Mouse (Mus musculus) erythroblast, embryonic 14.5 days (primary cell): Measurements from ENCODE around the gene Rundc3a. TPM values are rescaled to one million over a fixed set of nuclear protein-coding genes. Genes with fewer than 3 reads are reported as not detected.
A peak's percentile ranks its signal among the peaks of the same experiment; 100 is the strongest.

Experiments used
- H3K27me3 ChIP-seq: 2 replicates; pipeline ENCODE4 v1.6.1; 2012; ENCODE audit warnings: inconsistent platforms; ENCODE audit not compliant: control insufficient read depth
- H3K36me3 ChIP-seq: 2 replicates; pipeline ENCODE4 v1.6.1; 2012; ENCODE audit warnings: mild to moderate bottlenecking, inconsistent platforms; ENCODE audit not compliant: control insufficient read depth
- H3K4me1 ChIP-seq: 2 replicates; pipeline ENCODE4 v1.6.1; 2012; ENCODE audit warnings: inconsistent platforms; ENCODE audit not compliant: control insufficient read depth
- H3K4me3 ChIP-seq: replicated peaks from 2 replicates; pipeline ENCODE3; 2012; ENCODE audit warnings: moderate library complexity, mild to moderate bottlenecking, inconsistent platforms
- H3K9me3 ChIP-seq: 2 replicates; pipeline ENCODE4 v1.6.1; 2012; ENCODE audit warnings: low read length, inconsistent platforms, mixed read lengths; ENCODE audit not compliant: control insufficient read depth
- GATA1 ChIP-seq: IDR thresholded peaks from 2 replicates; pipeline ENCODE4 v1.6.1; 2012; ENCODE audit warnings: low read length, inconsistent platforms, mixed read lengths
- TAL1 ChIP-seq: IDR thresholded peaks from 3 replicates; pipeline ENCODE4 v1.6.1; 2012; ENCODE audit warnings: low read length, inconsistent platforms, mixed read lengths
- polyA plus RNA-seq: library from polyadenylated mRNA; stranded (reverse); fragments of >175 nt; gene quantifications from 2 replicates; pipeline ENCODE4 v1.2.3, GENCODE M21; 2012

Rundc3a gene
- 1.8 and 2.1 TPM in 2 replicates for polyA plus RNA-seq

DNA sequence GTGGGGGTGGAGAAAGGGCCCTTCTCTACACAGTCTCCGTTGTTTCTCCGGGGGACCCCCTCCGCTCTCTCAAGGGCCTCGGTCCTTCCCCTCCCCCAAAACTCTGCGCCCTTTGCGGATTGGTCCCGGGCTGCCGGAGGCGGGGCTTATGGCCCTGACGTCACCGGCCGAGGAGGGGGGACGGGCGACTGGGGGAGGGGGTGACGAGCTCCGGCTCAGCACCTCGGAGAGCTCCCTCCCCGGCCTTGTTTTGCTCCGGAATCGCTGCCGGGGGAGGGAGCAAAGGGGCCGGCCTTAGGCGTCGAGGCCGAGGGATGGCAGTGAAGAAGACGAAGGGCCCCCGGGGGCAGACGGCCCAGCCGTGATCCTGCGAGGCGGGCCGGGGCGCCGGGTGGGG, at the start of gene Rundc3a:
Gene Rundc3a (plus strand): TSS at position 166 of the 397 bp plus-strand sequence.
- Histone ChIP-seq H3K4me1 (peaks cover 44% of the 10 kb centered on the region), H3K4me3 (peak within 1 kb of the TSS; percentile 54), H3K27me3 (peaks cover 94% of the 10 kb centered on the region), H3K9me3 (no peaks in the 10 kb centered on the region; the same call in 1 of the 2 replicates), H3K36me3 (no peaks in the 10 kb centered on the region)
- TF ChIP-seq TAL1 = no peak

DNA sequence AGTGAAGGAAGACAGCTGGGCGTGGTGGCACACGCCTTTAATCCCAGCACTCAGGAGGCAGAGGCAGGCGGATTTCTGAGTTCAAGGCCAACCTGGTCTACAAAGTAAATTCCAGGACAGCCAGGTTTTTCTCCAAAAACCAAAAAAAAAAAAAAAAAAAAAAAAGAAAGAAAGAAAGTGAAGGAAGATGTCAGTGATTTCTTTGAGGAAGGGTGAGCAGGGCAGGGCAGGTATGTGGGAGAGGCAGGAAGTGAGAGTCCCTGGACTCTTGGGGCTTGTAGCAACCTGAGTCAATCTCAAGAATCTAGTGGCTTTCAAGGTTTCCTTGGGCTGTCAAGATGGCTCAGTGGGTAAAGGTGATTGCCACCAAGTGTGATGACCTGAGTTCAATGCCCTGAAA, 48.7 kb upstream of the Rundc3a start:
- no peak overlapping the region for H3K4me3 ChIP-seq
- peaks cover 4% of the 10 kb centered on the region for H3K9me3 ChIP-seq
- peaks cover 18% of the 10 kb centered on the region for H3K27me3 ChIP-seq
- H3K36me3 ChIP-seq = peaks cover 20% of the 10 kb centered on the region
- peaks cover 29% of the 10 kb centered on the region for H3K4me1 ChIP-seq
- no peak for TF ChIP-seq GATA1
- no peak for TF ChIP-seq TAL1

DNA sequence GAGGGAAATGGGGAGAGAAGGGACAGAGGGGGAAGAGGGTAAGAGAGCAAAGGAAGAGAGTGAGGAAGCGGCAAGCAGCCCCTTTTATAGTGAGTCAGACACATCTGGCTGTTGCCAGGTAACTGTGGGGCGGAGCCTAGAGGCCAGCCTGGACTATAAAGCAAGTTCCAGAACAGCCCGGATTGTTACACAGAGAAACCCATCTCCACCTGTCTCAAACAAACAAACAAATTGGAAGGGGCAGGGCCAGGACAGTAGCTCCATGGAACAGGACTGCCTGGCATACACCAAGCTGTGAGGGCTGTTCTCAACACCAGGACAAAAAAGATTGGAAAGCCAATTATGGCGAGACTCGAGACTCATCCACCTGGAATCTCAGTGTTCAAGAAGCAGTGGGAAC, 46.3 kb upstream of the Rundc3a start:
- Histone ChIP-seq H3K4me3 (no peak overlapping the region), H3K4me1 (peaks cover 53% of the 10 kb centered on the region), H3K36me3 (peaks cover 45% of the 10 kb centered on the region), H3K27me3 (peaks cover 14% of the 10 kb centered on the region), H3K9me3 (no peaks in the 10 kb centered on the region; the same call in 1 of the 2 replicates)
- TF ChIP-seq GATA1 (no peak), TAL1 (no peak)

DNA sequence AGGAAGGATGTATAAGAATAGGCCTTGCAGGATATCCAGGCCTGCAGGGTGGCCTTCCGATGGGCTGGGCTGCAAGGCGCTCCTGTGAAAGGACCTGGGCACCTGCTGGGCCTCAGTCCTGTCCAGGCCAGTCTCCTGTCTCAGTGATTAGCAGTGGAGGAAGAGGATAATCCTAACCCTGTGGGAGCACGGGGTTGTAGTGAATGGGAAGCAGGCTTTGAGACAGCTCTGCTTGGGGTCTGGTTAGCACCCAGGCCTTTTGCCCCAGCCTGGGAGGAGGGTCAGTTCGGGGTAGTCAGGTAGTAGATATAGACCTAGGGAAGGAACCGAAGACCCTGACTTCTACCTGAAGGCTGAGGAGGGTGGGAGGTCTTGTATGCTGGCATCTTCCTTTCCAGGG, 45.5 kb upstream of the Rundc3a start:
- peaks cover 17% of the 10 kb centered on the region for H3K27me3 ChIP-seq
- H3K36me3 ChIP-seq = peaks cover 52% of the 10 kb centered on the region
- TF ChIP-seq GATA1 = no peak
- no peak for TF ChIP-seq TAL1
- H3K4me3 ChIP-seq = peak overlapping the region; percentile 23
- no peaks in the 10 kb centered on the region; the same call in 1 of the 2 replicates for H3K9me3 ChIP-seq
- H3K4me1 ChIP-seq = peaks cover 61% of the 10 kb centered on the region

DNA sequence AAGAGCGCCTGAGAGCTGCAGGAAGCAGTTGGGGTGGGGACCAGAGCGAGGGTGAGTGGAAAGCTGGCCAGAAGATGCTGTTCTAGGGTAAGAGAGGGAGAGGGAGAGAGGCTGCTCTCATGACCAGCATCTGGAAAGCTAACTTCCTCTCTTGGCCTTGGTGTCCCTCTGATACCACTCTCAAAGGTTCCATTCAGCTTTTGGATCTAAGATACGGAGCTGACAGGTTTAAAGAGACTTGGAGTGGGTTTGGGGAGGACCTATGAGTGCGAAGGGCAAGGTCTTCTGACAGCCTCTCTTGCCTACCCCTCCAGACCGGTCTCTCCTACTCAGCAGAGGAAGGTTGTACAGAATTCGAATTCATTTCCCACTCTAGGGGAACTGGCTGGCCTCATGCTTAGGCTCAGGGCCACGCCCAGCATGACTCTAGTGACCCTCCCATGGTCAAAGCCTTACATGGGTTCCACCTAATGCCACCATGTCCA, 45.1 kb upstream of the Rundc3a start:
- peaks cover 16% of the 10 kb centered on the region for H3K27me3 ChIP-seq
- H3K4me3 ChIP-seq = peak overlapping the region; percentile 32
- no peaks in the 10 kb centered on the region; the same call in 1 of the 2 replicates for H3K9me3 ChIP-seq
- peaks cover 57% of the 10 kb centered on the region for H3K36me3 ChIP-seq
- peaks cover 63% of the 10 kb centered on the region for H3K4me1 ChIP-seq
- no peak for TF ChIP-seq GATA1
- no peak for TF ChIP-seq TAL1

DNA sequence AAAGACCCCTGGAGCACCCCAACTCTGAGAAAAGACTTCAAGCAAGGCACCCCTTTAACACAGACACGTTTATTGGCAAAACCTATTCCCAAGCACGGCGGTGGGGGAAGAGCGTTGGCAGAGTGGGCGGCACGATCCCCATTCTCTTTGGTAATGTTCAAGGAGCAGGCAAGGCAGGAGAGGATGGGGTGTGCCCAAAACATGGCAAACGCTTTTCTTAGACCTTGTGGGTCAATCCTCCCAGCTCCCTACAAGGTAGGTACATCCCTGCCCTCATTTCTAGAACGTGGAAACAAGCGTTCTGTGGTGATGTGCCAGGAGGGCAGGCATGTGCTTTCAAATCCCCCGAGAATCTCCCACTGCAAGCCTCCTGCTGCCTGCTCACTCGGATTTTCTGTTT, 44.4 kb upstream of the Rundc3a start:
- Histone ChIP-seq H3K27me3 (peaks cover 16% of the 10 kb centered on the region), H3K36me3 (peaks cover 63% of the 10 kb centered on the region), H3K4me1 (peaks cover 66% of the 10 kb centered on the region), H3K4me3 (peak overlapping the region; percentile 17), H3K9me3 (no peaks in the 10 kb centered on the region; the same call in 1 of the 2 replicates)
- TF ChIP-seq TAL1 (no peak), GATA1 (no peak)

DNA sequence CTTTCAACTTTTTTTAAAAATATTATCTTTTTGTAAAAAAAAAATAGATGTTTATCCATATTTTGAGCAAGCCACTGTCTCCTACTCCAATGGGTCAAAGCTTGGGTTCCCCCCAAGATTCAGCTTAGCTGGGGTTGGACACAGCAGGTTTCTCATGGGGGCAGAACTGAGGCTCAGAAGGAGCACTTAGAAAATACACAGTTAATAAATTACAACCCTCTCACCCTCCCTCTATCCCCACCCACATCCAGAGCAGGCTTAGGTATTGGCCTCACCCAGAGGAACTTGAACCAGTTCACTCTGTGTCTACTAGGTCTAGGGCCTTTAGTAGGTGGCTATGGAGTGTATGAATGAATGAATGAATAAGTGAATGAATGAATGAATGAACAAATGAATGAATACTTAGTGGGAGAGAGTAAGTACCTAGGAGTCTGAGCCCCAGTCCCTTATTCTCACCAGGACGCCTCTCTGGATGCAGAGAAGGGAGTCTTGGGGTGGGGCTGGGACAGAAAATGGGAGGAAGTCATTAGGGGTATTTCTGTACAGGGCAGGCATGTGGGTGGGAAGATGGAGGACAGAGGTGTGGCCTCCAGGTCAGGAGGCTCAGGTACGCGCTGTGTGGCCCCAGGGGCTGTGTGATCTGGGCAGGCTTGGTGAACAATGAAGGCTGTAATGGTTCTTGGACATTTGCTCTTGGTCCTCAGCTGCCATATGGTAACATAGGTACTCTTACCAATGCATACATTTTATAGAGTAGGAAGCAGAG, 43.8 kb upstream of the Rundc3a start:
- peaks cover 69% of the 10 kb centered on the region for H3K4me1 ChIP-seq
- TF ChIP-seq TAL1 (no peak), GATA1 (no peak)
- H3K27me3 ChIP-seq = peaks cover 18% of the 10 kb centered on the region; the same call in 1 of the 2 replicates
- no peaks in the 10 kb centered on the region; the same call in 1 of the 2 replicates for H3K9me3 ChIP-seq
- peak overlapping the region; percentile 9 for H3K4me3 ChIP-seq
- H3K36me3 ChIP-seq = peaks cover 69% of the 10 kb centered on the region

DNA sequence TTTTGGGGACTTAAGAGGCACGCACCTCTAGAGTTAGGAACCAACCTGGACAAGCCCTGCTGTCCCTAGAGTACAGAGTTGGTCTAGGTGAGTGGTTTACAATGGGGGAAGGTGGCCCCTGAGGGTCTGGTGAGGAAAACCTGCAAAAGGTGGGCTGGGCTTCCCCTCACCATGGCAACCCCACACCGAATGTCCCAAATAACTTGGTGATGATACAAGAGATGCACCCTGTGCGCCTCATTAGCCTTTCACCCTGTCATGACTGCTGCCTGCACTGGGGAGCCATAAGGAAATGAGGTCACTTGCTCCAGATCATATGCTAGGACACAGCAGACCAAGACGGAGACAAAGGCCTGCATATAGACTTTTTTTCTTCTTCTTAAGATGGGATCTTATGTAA, 42.8 kb upstream of the Rundc3a start:
- Histone ChIP-seq H3K4me3 (peak overlapping the region; percentile 15), H3K27me3 (peaks cover 18% of the 10 kb centered on the region; the same call in 1 of the 2 replicates), H3K36me3 (peaks cover 80% of the 10 kb centered on the region), H3K4me1 (peaks cover 73% of the 10 kb centered on the region), H3K9me3 (no peaks in the 10 kb centered on the region; the same call in 1 of the 2 replicates)
- TF ChIP-seq GATA1 (no peak), TAL1 (no peak)

DNA sequence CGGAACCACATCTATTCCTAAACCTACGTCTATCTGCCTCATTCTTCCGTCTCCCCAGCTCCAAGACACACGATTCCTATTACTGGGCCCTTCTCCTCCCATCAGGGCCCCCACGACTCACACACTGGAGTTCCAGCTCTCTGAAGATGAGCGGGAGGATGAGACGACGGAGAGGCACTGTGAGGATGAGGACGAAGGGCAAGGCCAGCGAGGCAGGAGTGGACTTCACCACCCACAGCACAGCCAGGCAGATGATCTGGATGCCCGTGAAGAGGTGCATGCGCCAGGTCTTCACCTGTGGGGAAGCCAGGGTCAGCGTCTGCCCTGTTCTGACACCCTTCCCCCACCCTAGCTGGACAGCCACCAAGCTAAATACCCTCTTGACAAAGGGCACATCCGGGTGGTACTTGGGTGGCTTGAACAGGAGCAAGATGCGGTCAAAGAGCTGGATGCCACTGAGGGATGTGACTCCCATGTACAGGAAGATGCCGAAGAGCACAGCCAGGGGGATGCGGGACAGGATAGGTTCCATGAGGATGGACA, 42.2 kb upstream of the Rundc3a start:
- Histone ChIP-seq H3K27me3 (peaks cover 18% of the 10 kb centered on the region; the same call in 1 of the 2 replicates), H3K9me3 (no peaks in the 10 kb centered on the region; the same call in 1 of the 2 replicates), H3K4me1 (peaks cover 80% of the 10 kb centered on the region), H3K4me3 (peak overlapping the region; percentile 43), H3K36me3 (peaks cover 86% of the 10 kb centered on the region)
- no peak for TF ChIP-seq TAL1
- TF ChIP-seq GATA1 = no peak
